21 mouse cellular contexts compared by ENCODE assay signal in genomic region chr4:108018241-108018923, GRCm38 (mm10). TPM values are rescaled to one million over a fixed set of nuclear protein-coding genes. Genes with fewer than 3 reads are reported as not detected.
DNase-seq lines count a peak whose midpoint lies in the region; ATAC-seq lines count a peak whose summit lies in the region.
"Had no signal": no experiment of that assay in that cellular context is flagged by ENCODE, and none has a peak within 500 bp of the region (broad histone marks: within the 10 kb centered on the region; RNA-seq: fewer than 3 reads in every experiment).

No protein-coding gene starts in this region.

- H3K4me2 ChIP-seq in midbrain, embryonic 12.5 days (replicated peaks): no peak overlapping the region
- no peak overlapping the region for H3K4me2 ChIP-seq in midbrain, embryonic 11.5 days
- peak overlapping the region; percentile 17; the same call in 1 of the 2 replicates for H3K4me2 ChIP-seq in limb, embryonic 12.5 days
- H3K4me2 ChIP-seq: forebrain, embryonic 13.5 days; hindbrain, embryonic 12.5 days; limb, embryonic 13.5 days; liver, embryonic 13.5 days; lung, embryonic 14.5 days; neural tube, embryonic 12.5 days had no signal

- H3K4me3 ChIP-seq in midbrain, embryonic 12.5 days: no peak overlapping the region
- H3K4me3 ChIP-seq in midbrain, embryonic 11.5 days (ENCODE audit: low read depth, low read length): no peak overlapping the region
- H3K4me3 ChIP-seq in limb, embryonic 12.5 days (replicated peaks): no peak overlapping the region
- H3K4me3 ChIP-seq: forebrain, embryonic 13.5 days; hindbrain, embryonic 12.5 days; left cerebral cortex, adult 2 months; limb, embryonic 13.5 days; liver, embryonic 13.5 days; neural tube, embryonic 12.5 days had no signal

- WGBS in midbrain, embryonic 12.5 days: 54% methylated on average over 10 of the region's 10 CpGs
- WGBS in midbrain, embryonic 11.5 days: 51% methylated on average over 10 of the region's 10 CpGs
- 38% methylated on average over 10 of the region's 10 CpGs for WGBS in limb, embryonic 12.5 days

- no peaks in the 10 kb centered on the region for H3K36me3 ChIP-seq in midbrain, embryonic 12.5 days
- no peaks in the 10 kb centered on the region for H3K36me3 ChIP-seq in midbrain, embryonic 11.5 days (ENCODE audit: control insufficient read depth, insufficient read depth, low read length)
- no peaks in the 10 kb centered on the region for H3K36me3 ChIP-seq in limb, embryonic 12.5 days
- H3K36me3 ChIP-seq: hindbrain, embryonic 12.5 days; limb, embryonic 13.5 days; liver, embryonic 13.5 days; neural tube, embryonic 12.5 days had no signal

- H3K27ac ChIP-seq in midbrain, embryonic 12.5 days (replicated peaks): no peak overlapping the region
- no peak overlapping the region for H3K27ac ChIP-seq in midbrain, embryonic 11.5 days (ENCODE audit: low read depth, low read length)
- no peak overlapping the region for H3K27ac ChIP-seq in limb, embryonic 12.5 days
- H3K27ac ChIP-seq: hindbrain, embryonic 12.5 days; left cerebral cortex, adult 2 months; limb, embryonic 13.5 days; liver, embryonic 13.5 days; neural tube, embryonic 12.5 days had no signal

- DNase-seq in heart, adult 11 months: peak; percentile 90
- DNase-seq in heart, postnatal 25 days (ENCODE audit: low spot score): no peak
- DNase-seq in midbrain, embryonic 11.5 days (ENCODE audit: low spot score, missing footprints): no peak
- DNase-seq in thymus, postnatal 4 days: peak; percentile 70
- no peak for DNase-seq in left cerebral cortex, postnatal 4 days
- DNase-seq: adrenal gland, postnatal 14 days; kidney, adult 2 months; kidney, postnatal 10 days; liver, embryonic 13.5 days; lung, embryonic 14.5 days; right cerebral cortex, postnatal 4 days had no signal

- intact Hi-C loops in heart, postnatal 25 days (cut with DNase I): no loop called here
- intact Hi-C loops in left cerebral cortex, postnatal 4 days (cut with DNase I): no loop called here

- ATAC-seq in midbrain, embryonic 12.5 days (ENCODE audit: low FRiP score, low read depth): no peak
- ATAC-seq in midbrain, embryonic 11.5 days (ENCODE audit: low FRiP score): no peak
- no peak for ATAC-seq in limb, embryonic 12.5 days (ENCODE audit: insufficient number of reproducible peaks, insufficient read depth, low FRiP score, low TSS enrichment, low read depth)
- ATAC-seq: inflammation-experienced regulatory T-cells, adult 6 months had no signal

- H3K9ac ChIP-seq in midbrain, embryonic 12.5 days (replicated peaks): 0 out of 2 replicates have a peak overlapping the region, but pooled peaks have one; percentile 20
- no peak overlapping the region for H3K9ac ChIP-seq in midbrain, embryonic 11.5 days (ENCODE audit: low read length)
- no peak overlapping the region for H3K9ac ChIP-seq in limb, embryonic 12.5 days (replicated peaks)
- H3K9ac ChIP-seq: forebrain, embryonic 13.5 days; hindbrain, embryonic 12.5 days; limb, embryonic 13.5 days; liver, embryonic 13.5 days; lung, embryonic 14.5 days; neural tube, embryonic 12.5 days had no signal

- H3K9me3 ChIP-seq in midbrain, embryonic 12.5 days: no peaks in the 10 kb centered on the region
- H3K9me3 ChIP-seq in midbrain, embryonic 11.5 days (ENCODE audit: control insufficient read depth, low read length): no peaks in the 10 kb centered on the region
- H3K9me3 ChIP-seq in limb, embryonic 12.5 days: no peaks in the 10 kb centered on the region
- H3K9me3 ChIP-seq: forebrain, embryonic 13.5 days; hindbrain, embryonic 12.5 days; limb, embryonic 13.5 days; liver, embryonic 13.5 days; neural tube, embryonic 12.5 days had no signal

- H3K4me1 ChIP-seq in midbrain, embryonic 12.5 days: peaks cover 11% of the 10 kb centered on the region
- no peaks in the 10 kb centered on the region; the same call in 1 of the 2 replicates for H3K4me1 ChIP-seq in midbrain, embryonic 11.5 days (ENCODE audit: control insufficient read depth, insufficient read depth, low read length)
- peaks cover 20% of the 10 kb centered on the region for H3K4me1 ChIP-seq in limb, embryonic 12.5 days (replicated peaks)
- H3K4me1 ChIP-seq: liver, embryonic 13.5 days; neural tube, embryonic 12.5 days had no signal

- H3K27me3 ChIP-seq in midbrain, embryonic 12.5 days: peaks cover 7% of the 10 kb centered on the region
- no peaks in the 10 kb centered on the region for H3K27me3 ChIP-seq in midbrain, embryonic 11.5 days (ENCODE audit: control insufficient read depth, insufficient read depth, low read length)
- no peaks in the 10 kb centered on the region; the same call in 1 of the 2 replicates for H3K27me3 ChIP-seq in limb, embryonic 12.5 days
- H3K27me3 ChIP-seq: forebrain, embryonic 13.5 days; hindbrain, embryonic 12.5 days; limb, embryonic 13.5 days; liver, embryonic 13.5 days; neural tube, embryonic 12.5 days had no signal

RNA-seq across cellular contexts. Expression of gene Slc1a7, which starts 50.2 kb away (rescaled TPM):
- under 1 TPM; 0.29 to 0.39 TPM for total RNA-seq in heart, postnatal 25 days (2021)
- not detected in 2 replicates for polyA plus RNA-seq in midbrain, embryonic 12.5 days (2016; fragmentation: Nextera tagmentation; extraction: Ambion mirVana)
- not detected in 2 replicates for polyA plus RNA-seq in midbrain, embryonic 11.5 days (2014; fragmentation: Nextera tagmentation; extraction: Ambion mirVana)
- polyA plus RNA-seq in limb, embryonic 12.5 days (2016; fragmentation: Nextera tagmentation; extraction: Ambion mirVana): not detected in 2 replicates
- total RNA-seq in left cerebral cortex, postnatal 4 days (2021): not detected
- total RNA-seq: MEL; monocyte, adult 5-6 weeks had no signal
- polyA plus RNA-seq: forebrain, embryonic 13.5 days; hindbrain, embryonic 12.5 days; inflammation-experienced regulatory T-cells, adult 6 months; limb, embryonic 13.5 days; liver, embryonic 13.5 days; neural tube, embryonic 12.5 days had no signal

Comparison
In these comparisons a context has a peak if more than half of its experiments do, and no peak if none do; other contexts are left out.
1. DNase-seq: peak in heart, adult 11 months (single experiment) and thymus, postnatal 4 days (single experiment); none in heart, postnatal 25 days (single experiment), midbrain, embryonic 11.5 days (single experiment) and left cerebral cortex, postnatal 4 days (single experiment).